Mouse (Mus musculus): ENCODE data around the gene Mbd3. TPM values are rescaled to one million over a fixed set of nuclear protein-coding genes. Genes with fewer than 3 reads are reported as not detected.

Gene Mbd3
- polyA plus RNA-seq (2014; fragmentation: Illumina TruSeq; extraction: RNeasy Lipid Tissue Mini Kit (QIAGEN cat#74804)), result not detected

DNA sequence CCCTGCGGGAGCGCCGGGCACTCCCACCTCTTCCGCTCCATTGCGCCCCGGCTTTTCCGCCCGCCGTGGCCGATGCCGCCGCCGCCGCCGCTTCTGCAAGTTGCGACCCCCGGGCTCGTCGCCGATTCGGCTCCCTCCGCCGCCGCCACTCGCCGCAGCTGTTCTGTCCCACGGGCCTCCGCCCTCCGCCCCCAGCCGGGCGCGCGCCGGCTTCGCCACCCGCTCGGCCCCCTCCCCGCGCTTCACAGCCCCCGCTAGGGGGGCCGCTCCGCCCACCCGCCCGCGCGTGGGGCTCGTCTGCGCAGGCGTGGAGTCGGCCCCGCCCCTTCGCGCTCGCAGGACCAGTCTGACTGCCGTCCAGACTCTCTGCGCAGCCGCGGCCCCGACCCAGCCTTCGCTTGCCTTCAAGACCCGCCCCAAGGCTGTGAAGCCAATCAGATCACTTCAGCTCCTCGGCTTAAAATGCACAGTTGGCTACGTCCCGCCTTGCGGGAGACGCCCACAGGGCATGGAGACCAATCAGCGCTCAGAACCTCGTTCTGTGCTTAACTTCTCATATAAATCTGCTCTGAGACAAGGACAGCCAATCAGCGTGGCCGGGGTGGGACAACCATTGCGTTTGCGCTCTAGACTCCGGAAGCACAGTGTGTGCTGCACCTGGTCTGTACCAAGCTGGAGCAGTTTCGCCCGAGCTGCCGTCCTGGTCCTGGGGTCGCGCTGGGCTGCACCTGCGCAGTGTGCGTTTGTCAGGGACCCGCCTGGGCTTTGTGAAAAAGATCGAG lies at the start of gene Mbd3:
Gene Mbd3 (minus strand): TSS at position 360 of the 782 bp plus-strand sequence.

DNA sequence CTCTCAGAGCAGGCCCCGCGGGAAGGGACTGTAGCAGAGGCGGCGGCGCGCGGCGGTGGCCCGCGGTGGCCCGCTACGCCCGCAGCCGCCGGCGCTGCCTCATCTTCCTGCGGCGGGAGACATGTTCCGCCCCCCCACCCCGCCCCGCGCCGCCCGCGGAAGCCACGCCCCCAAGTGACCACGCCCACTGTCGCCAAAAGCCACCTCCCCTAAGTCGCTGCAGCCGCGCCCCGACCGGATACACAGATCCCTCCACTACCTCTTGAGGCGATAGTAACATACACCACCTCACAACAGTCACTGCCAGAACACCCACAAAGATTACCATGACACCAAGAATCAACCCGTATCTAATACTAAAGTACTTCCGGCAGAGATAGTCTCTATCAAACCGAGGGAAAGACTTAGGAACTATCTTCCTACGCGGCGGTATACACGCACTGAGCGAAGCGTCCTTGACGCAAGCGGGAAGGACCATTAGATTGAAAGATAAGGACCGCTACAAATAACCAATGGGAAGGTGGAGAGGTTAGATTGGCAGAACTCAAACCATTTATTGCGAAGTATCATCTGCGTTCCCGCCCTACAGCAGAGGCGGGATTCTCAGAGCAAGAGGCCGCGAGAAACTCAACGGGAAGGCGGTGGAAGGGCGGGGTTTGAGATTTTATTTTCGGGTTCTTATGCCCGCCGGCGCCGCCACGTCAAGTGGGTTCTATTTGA lies 34.3 kb upstream of the Mbd3 start, which contains the start of gene Tcf3:
Gene Tcf3 (minus strand): TSS at position 135 of the 720 bp plus-strand sequence.

DNA sequence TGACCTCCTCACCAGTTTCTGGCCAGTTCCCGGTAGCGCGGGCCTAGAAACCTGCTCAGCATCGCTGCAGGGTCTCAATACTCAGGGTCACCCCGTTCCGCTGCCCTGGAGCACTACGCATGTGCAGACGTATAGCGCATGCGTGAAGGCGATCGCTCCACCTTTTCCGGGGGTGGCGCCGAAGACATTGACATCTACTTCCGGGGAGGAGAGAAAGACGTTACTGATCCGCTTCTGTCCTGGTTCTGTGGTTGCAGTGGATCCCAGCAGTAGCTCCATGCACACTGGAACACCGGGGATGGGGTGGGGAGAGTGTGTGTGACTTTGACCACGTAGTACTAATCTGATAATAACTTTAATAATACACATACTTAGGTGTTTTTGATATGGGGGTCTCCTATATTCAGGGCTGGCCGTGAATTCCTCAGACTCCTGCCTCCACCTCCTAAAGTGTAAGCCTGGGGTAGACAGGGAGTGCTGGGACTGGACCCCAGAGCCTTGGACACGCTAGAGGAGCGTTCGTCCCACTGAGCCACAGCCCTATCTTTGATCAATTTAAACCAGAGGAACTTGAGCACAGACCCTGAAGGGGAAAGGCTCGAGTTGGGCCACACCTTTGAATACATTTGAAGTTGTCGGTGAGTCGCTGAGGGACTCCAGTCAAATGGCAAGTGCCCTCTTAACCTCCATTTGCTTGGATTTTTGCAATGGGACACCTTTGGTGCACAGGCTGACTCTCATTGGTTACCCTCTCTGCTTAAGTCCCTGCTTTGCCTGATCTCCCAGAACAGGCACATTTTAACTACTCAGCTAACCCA lies 7.5 kb upstream of the Mbd3 start, which contains the start of gene Uqcr11:
Gene Uqcr11 (minus strand): TSS at position 147 of the 818 bp plus-strand sequence.

DNA sequence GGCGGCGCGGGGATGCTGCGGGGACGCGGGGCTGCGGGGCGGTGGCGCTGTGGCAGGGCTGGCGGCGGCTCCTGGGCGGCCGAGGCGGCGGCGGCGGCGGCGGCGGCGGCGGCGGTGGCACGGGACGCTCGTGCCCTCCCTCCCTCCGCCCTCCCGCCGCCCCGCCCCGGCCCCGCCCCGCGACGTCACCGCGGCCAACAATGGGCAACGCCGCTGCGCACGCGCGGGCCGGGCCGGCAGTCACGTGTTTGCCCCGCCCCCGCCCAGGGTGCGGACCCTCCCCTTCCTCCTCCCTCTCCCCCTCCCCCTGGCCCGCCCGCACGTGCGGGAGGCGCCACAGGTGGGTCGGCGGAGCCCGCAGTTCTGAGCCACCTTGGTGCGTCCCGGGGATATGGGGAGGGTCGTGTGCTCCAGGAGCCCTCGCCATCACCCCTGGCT lies 11.8 kb downstream of the Mbd3 start, which contains the start of gene Mex3d:
Gene Mex3d (minus strand): TSS at position 138 of the 438 bp plus-strand sequence.

DNA sequence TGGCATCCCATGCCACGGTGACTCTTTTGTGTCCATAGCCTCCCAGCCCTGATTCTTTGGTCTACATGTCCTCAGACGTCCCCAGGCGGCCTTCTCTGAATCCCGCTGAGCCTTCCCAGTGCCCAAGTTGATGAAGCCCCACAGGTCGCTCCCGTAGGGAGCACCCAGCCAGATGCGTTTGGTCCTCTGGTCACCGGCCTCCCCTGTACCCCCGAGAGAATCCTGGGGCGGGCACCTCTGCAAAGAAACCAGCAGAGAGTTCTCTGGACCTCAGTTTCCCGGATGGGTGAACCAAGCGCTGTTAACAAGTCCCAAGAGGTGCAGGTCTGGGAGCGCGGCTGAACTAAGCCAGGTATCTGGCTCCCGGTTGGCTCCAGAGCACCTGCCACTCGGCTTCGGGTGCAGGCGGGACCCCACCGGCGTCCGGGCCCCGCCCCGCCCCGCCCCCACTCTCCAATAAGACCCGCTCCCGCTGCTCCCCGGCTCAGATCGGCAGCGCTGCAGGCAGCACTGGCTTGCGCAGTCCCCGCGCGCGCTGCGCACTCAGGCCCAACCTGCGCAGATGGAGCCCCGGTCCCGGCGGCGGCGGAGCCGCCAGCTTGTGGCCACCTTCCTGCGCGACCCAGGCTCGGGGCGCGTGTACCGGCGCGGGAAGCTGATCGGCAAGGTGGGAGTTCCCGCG lies 43.2 kb downstream of the Mbd3 start, which contains the start of gene Plk5:
Gene Plk5 (plus strand): TSS at position 459 of the 682 bp plus-strand sequence.

DNA sequence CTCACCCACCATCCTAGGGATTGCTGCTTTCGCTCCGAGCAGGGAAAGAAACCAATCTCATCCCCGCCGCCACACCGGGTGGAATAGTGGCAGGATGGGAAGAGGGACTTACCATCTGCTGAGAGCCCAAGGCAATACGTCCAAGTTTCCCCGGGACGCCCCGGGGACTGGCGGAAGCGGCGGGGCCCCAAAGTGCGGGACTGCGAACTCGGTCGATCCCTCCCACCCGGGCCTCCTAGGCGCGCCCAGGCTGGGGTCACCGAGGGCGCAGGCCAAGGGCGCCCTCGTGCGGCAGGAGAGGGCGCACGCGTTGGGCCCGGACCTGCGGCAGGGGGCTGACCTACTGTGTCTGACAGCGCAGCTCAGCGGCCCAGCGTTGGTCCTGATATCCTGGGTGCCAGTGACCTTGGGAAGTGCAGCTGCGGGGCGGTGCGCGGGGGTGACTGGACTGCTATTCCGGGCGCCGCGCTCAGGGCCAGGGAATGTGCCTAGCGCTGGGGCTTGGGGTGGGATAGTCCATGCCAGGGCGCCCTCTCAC lies 51.0 kb downstream of the Mbd3 start, which contains the start of gene Adamtsl5:
Gene Adamtsl5 (minus strand): TSS at position 169 of the 538 bp plus-strand sequence.

Other genes with a start within 250 kb of the Mbd3 start
- gene Cirbp, start 233.6 kb downstream of the Mbd3 start, polyA plus RNA-seq (2014; fragmentation: Illumina TruSeq; extraction: RNeasy Lipid Tissue Mini Kit (QIAGEN cat#74804)), result 34.8 TPM
- gene 1600002K03Rik, start 226.6 kb downstream of the Mbd3 start, polyA plus RNA-seq (2014; fragmentation: Illumina TruSeq; extraction: RNeasy Lipid Tissue Mini Kit (QIAGEN cat#74804)), result 1.1 TPM
- 5.3 TPM for gene Efna2, start 220.1 kb downstream of the Mbd3 start, polyA plus RNA-seq (2014; fragmentation: Illumina TruSeq; extraction: RNeasy Lipid Tissue Mini Kit (QIAGEN cat#74804))
- 5.4 TPM for gene Mum1, start 173.1 kb downstream of the Mbd3 start, polyA plus RNA-seq (2014; fragmentation: Illumina TruSeq; extraction: RNeasy Lipid Tissue Mini Kit (QIAGEN cat#74804))
- 1.1 TPM for gene Ndufs7, start 150.4 kb downstream of the Mbd3 start, polyA plus RNA-seq (2014; fragmentation: Illumina TruSeq; extraction: RNeasy Lipid Tissue Mini Kit (QIAGEN cat#74804))
- gene Gamt, start 138.5 kb downstream of the Mbd3 start, polyA plus RNA-seq (2014; fragmentation: Illumina TruSeq; extraction: RNeasy Lipid Tissue Mini Kit (QIAGEN cat#74804)), result not detected
- 25.0 TPM for gene Dazap1, start 138.1 kb downstream of the Mbd3 start, polyA plus RNA-seq (2014; fragmentation: Illumina TruSeq; extraction: RNeasy Lipid Tissue Mini Kit (QIAGEN cat#74804))
- gene Rps15, start 107.1 kb downstream of the Mbd3 start, polyA plus RNA-seq (2014; fragmentation: Illumina TruSeq; extraction: RNeasy Lipid Tissue Mini Kit (QIAGEN cat#74804)), result not detected
- gene Apc2, start 103.6 kb downstream of the Mbd3 start, polyA plus RNA-seq (2014; fragmentation: Illumina TruSeq; extraction: RNeasy Lipid Tissue Mini Kit (QIAGEN cat#74804)), result not detected
- gene 2310011J03Rik, start 79.0 kb downstream of the Mbd3 start, polyA plus RNA-seq (2014; fragmentation: Illumina TruSeq; extraction: RNeasy Lipid Tissue Mini Kit (QIAGEN cat#74804)), result 1.1 TPM
- gene Pcsk4, start 70.1 kb downstream of the Mbd3 start, polyA plus RNA-seq (2014; fragmentation: Illumina TruSeq; extraction: RNeasy Lipid Tissue Mini Kit (QIAGEN cat#74804)), result not detected
- gene Reep6, start 69.6 kb downstream of the Mbd3 start, polyA plus RNA-seq (2014; fragmentation: Illumina TruSeq; extraction: RNeasy Lipid Tissue Mini Kit (QIAGEN cat#74804)), result not detected
- gene Adamtsl5, start 51.1 kb downstream of the Mbd3 start, polyA plus RNA-seq (2014; fragmentation: Illumina TruSeq; extraction: RNeasy Lipid Tissue Mini Kit (QIAGEN cat#74804)), result not detected
- gene Plk5, start 43.1 kb downstream of the Mbd3 start, polyA plus RNA-seq (2014; fragmentation: Illumina TruSeq; extraction: RNeasy Lipid Tissue Mini Kit (QIAGEN cat#74804)), result not detected
- gene Mex3d, start 11.9 kb downstream of the Mbd3 start, polyA plus RNA-seq (2014; fragmentation: Illumina TruSeq; extraction: RNeasy Lipid Tissue Mini Kit (QIAGEN cat#74804)), result 29.8 TPM
- not detected for gene Uqcr11, start 7.3 kb upstream of the Mbd3 start, polyA plus RNA-seq (2014; fragmentation: Illumina TruSeq; extraction: RNeasy Lipid Tissue Mini Kit (QIAGEN cat#74804))
- gene Tcf3, start 34.1 kb upstream of the Mbd3 start, polyA plus RNA-seq (2014; fragmentation: Illumina TruSeq; extraction: RNeasy Lipid Tissue Mini Kit (QIAGEN cat#74804)), result 6.6 TPM
- not detected for gene Onecut3, start 95.3 kb upstream of the Mbd3 start, polyA plus RNA-seq (2014; fragmentation: Illumina TruSeq; extraction: RNeasy Lipid Tissue Mini Kit (QIAGEN cat#74804))
- gene Atp8b3, start 139.6 kb upstream of the Mbd3 start, polyA plus RNA-seq (2014; fragmentation: Illumina TruSeq; extraction: RNeasy Lipid Tissue Mini Kit (QIAGEN cat#74804)), result not detected
- gene Rexo1, start 162.0 kb upstream of the Mbd3 start, polyA plus RNA-seq (2014; fragmentation: Illumina TruSeq; extraction: RNeasy Lipid Tissue Mini Kit (QIAGEN cat#74804)), result 0.77 TPM
- 3.8 TPM for gene Klf16, start 177.8 kb upstream of the Mbd3 start, polyA plus RNA-seq (2014; fragmentation: Illumina TruSeq; extraction: RNeasy Lipid Tissue Mini Kit (QIAGEN cat#74804))
- gene Abhd17a, start 190.8 kb upstream of the Mbd3 start, polyA plus RNA-seq (2014; fragmentation: Illumina TruSeq; extraction: RNeasy Lipid Tissue Mini Kit (QIAGEN cat#74804)), result not detected
- not detected for gene Scamp4, start 203.3 kb upstream of the Mbd3 start, polyA plus RNA-seq (2014; fragmentation: Illumina TruSeq; extraction: RNeasy Lipid Tissue Mini Kit (QIAGEN cat#74804))
- not detected for gene Adat3, start 203.3 kb upstream of the Mbd3 start, polyA plus RNA-seq (2014; fragmentation: Illumina TruSeq; extraction: RNeasy Lipid Tissue Mini Kit (QIAGEN cat#74804))
- not detected for gene Gm49322, start 206.5 kb upstream of the Mbd3 start, polyA plus RNA-seq (2014; fragmentation: Illumina TruSeq; extraction: RNeasy Lipid Tissue Mini Kit (QIAGEN cat#74804))
- 0.77 TPM for gene Csnk1g2, start 223.3 kb upstream of the Mbd3 start, polyA plus RNA-seq (2014; fragmentation: Illumina TruSeq; extraction: RNeasy Lipid Tissue Mini Kit (QIAGEN cat#74804))